Mouse (Mus musculus) stomach, postnatal 0 days (tissue): Measurements from ENCODE around the gene Trnau1ap.

Source experiments
- CTCF ChIP-seq: IDR thresholded peaks from 2 replicates; pipeline ENCODE4 v1.5.1; 2016; ENCODE audit warnings: antibody characterized with exemption, low read depth, mild to moderate bottlenecking, moderate library complexity
- EP300 ChIP-seq: optimal IDR thresholded peaks from 2 replicates; pipeline ENCODE3; 2016; ENCODE audit warnings: antibody characterized with exemption

DNA sequence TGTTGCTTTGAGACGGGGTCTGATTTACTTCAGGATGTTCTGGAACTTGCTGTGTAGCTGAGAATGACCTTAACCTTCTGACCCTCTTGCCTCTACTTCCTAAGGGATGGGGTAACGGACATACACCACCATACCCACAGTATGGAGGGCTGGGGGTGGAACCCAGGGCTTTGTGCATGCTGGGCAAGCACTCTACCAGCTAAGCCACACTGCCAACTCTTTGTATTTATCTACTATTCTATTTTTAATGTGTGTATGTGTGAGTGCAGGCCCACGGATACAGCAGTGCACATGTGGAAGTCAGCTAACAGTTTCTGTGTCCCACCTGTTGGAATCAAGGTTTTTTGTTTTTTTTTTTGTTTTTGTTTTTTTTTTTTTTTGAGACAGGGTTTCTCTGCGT lies 30.2 kb upstream of the Trnau1ap start:
- TF ChIP-seq CTCF (no peak), EP300 (no peak)
